Mouse (Mus musculus): Measurements from ENCODE around the gene F5. TPM values are rescaled to one million over a fixed set of nuclear protein-coding genes. Genes with fewer than 3 reads are reported as not detected.

F5 gene
- total and polyA plus RNA-seq, 3 experiments, result under 0.01 to 0.19 TPM; not detected in 1

DNA sequence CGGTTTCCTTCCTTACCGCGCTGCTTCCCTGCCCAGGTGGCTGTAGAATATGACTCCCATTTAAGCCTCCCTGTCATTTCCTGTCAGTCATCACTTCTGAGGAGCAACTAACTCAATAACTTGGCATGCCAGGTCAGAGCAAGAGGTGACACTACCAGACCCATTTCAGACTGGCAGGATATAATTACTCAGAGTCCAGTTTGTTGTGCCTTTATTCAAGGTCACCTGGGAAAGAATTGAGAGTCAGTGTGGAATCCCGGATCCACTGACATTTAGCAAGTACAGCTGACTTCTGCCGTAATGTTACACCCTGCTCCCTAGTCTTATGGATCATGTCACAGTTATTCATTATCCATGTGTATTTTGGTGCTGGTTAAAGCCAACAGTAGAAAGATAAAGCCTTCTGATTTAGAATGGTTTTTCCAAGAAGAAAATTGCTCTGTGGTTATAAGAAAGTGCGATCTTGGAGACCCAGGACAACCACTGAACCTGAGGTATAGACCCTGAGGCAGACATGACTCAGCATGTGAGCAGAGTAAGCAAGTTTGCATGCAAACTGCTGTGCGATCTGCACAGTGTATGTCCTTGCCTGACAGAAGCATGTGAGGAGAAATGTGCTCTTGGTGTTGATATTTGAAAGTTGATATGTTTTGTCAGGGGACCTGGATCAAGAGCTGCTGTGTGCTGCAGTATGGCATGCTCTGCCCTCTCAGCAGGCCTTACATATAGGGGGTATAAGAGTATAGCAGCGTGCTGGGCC, 98.9 kb downstream of the F5 start:
- H3K9ac ChIP-seq (ENCODE audit: insufficient read depth, low read depth), result peak overlapping the region; percentile 58
- dilution Hi-C loops (cut with MboI; ENCODE audit: extremely low pct_ligation_motif_present, extremely low pct_unique_long_range_greater_than_20kb, low sequenced_read_pairs), result no loop called here
- H3K79me2 ChIP-seq (replicated peaks; ENCODE audit: control insufficient read depth, extremely low read depth, insufficient read depth, poor library complexity, severe bottlenecking), result peaks cover 45% of the 10 kb centered on the region
- H3K4me2 ChIP-seq (ENCODE audit: insufficient read depth, low read depth, poor library complexity, severe bottlenecking), result peak overlapping the region; percentile 60
- peaks cover 5 to 30% of the 10 kb centered on the region in 2 experiments for H3K4me1 ChIP-seq (ENCODE audit: control insufficient read depth in 1 of 2, insufficient read depth in 2 of 2)
- peak overlapping the region; percentile 74 to 99 (median 85) for H3K4me3 ChIP-seq (replicated peaks in 1 of 3; ENCODE audit: low read depth in 2 of 3, low read length in 2 of 3, poor library complexity in 1 of 3)
- no peak overlapping the region for H3K27ac ChIP-seq (ENCODE audit: insufficient read depth, low read depth)
- no peaks in the 10 kb centered on the region for H3K27me3 ChIP-seq (replicated peaks)
- H3K9me3 ChIP-seq (replicated peaks; ENCODE audit: low read length), result no peaks in the 10 kb centered on the region
- peaks cover 0 to 16% of the 10 kb centered on the region in 2 experiments for H3K36me3 ChIP-seq (replicated peaks in 1 of 2; ENCODE audit: control insufficient read depth in 1 of 2, insufficient read depth in 1 of 2, low read length in 1 of 2)
- no peak for DNase-seq (ENCODE audit: extremely low read depth)
- in situ Hi-C loops (cut with MboI; ENCODE audit: low pct_ligation_motif_present, low pct_unique_long_range_greater_than_20kb, low sequenced_read_pairs), result no loop called here
- TF ChIP-seq MXI1 (IDR thresholded peaks at IDR 0.05; ENCODE audit: low read depth, low read length) (0 out of 2 replicates have a peak, but pooled peaks have one; percentile 61), USF2 (conservative IDR thresholded peaks at IDR 0.05; ENCODE audit: low read depth, low read length) (no peak), MAFK (IDR thresholded peaks at IDR 0.05; ENCODE audit: insufficient replicate concordance, low read length) (peak; percentile 78; the same call in 1 of the 2 replicates)

DNA sequence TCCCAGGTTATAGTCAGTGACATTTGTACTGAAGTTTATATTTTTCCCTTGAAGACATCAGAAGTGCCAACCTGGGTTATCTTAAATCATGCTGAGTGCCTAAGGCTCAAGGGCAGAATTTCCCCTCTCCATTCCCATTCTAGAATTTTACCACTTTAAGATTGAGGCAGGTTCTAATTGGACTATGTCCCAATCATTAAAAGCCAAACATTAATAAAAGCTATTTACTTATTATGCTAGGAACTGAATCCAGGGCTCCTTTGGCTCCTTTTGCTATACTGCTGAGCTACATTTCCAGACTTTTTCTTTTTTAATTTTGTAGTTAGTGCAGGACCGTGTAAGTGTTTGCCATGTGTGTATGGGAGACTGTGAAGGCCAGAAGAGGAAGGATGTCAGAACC, 99.8 kb downstream of the F5 start:
- peaks cover 0 to 21% of the 10 kb centered on the region in 2 experiments for H3K36me3 ChIP-seq (replicated peaks in 1 of 2; ENCODE audit: control insufficient read depth in 1 of 2, insufficient read depth in 1 of 2, low read length in 1 of 2)
- in situ Hi-C loops (cut with MboI; ENCODE audit: low pct_ligation_motif_present, low pct_unique_long_range_greater_than_20kb, low sequenced_read_pairs), result no loop called here
- H3K4me2 ChIP-seq (ENCODE audit: insufficient read depth, low read depth, poor library complexity, severe bottlenecking), result peak overlapping the region; percentile 60; the same call in 1 of the 2 replicates
- no peak overlapping the region for H3K9ac ChIP-seq (ENCODE audit: insufficient read depth, low read depth)
- H3K4me3 ChIP-seq (replicated peaks in 1 of 3; ENCODE audit: low read depth in 2 of 3, low read length in 2 of 3, poor library complexity in 1 of 3), result no peak overlapping the region
- DNase-seq (ENCODE audit: extremely low read depth), result no peak
- H3K79me2 ChIP-seq (replicated peaks; ENCODE audit: control insufficient read depth, extremely low read depth, insufficient read depth, poor library complexity, severe bottlenecking), result peaks cover 45% of the 10 kb centered on the region
- no peaks in the 10 kb centered on the region for H3K9me3 ChIP-seq (replicated peaks; ENCODE audit: low read length)
- peaks cover 5 to 30% of the 10 kb centered on the region in 2 experiments for H3K4me1 ChIP-seq (ENCODE audit: control insufficient read depth in 1 of 2, insufficient read depth in 2 of 2)
- H3K27me3 ChIP-seq (replicated peaks), result no peaks in the 10 kb centered on the region
- dilution Hi-C loops (cut with MboI; ENCODE audit: extremely low pct_ligation_motif_present, extremely low pct_unique_long_range_greater_than_20kb, low sequenced_read_pairs), result no loop called here
- TF ChIP-seq E2F4 (IDR thresholded peaks at IDR 0.05; ENCODE audit: insufficient replicate concordance, low read depth, low read length), result no peak
- no peak overlapping the region for H3K27ac ChIP-seq (ENCODE audit: insufficient read depth, low read depth)

DNA sequence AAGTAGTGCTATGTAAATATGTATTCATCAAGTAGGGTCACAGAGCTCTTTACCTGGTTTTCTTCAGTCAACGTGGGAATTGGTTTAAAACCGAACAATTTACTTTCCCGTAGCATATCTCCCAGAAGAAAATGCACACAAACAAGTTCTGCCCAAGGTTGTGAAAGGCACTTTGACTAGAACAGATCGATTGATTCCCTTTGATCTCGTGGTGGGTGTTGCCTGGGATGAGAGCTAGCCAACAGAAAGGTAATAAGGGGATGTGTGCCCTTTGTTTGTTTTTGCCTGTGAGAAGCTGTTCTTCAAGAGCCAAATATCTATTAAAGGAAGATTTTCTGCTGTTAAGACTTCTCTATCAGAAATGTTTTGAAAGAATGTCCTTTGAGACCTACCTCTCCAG, 100.9 kb downstream of the F5 start:
- TF ChIP-seq ZMIZ1 (IDR thresholded peaks at IDR 0.05; ENCODE audit: low read depth, low read length) (no peak), ZC3H11A (IDR thresholded peaks at IDR 0.05; ENCODE audit: low read depth, low read length) (no peak), CHD1 (IDR thresholded peaks at IDR 0.05; ENCODE audit: low read depth, low read length) (no peak), CTCF (conservative IDR thresholded peaks at IDR 0.05 in 1 of 2, IDR thresholded peaks at IDR 0.05 in 1 of 2; ENCODE audit: low read depth in 2 of 2, low read length in 2 of 2) (no peak), NELFE (IDR thresholded peaks at IDR 0.05; ENCODE audit: low read depth, low read length) (no peak), IRF4 (IDR thresholded peaks at IDR 0.05; ENCODE audit: low read depth, low read length) (no peak), PAX5 (IDR thresholded peaks at IDR 0.05; ENCODE audit: low read length) (no peak), POLR2AphosphoS2 (IDR thresholded peaks at IDR 0.05; ENCODE audit: low read depth, low read length) (no peak), MAZ (IDR thresholded peaks at IDR 0.05; ENCODE audit: low read depth, low read length) (no peak), JUND (conservative IDR thresholded peaks at IDR 0.05; ENCODE audit: low read depth, low read length) (no peak), POLR2A (IDR thresholded peaks at IDR 0.05; ENCODE audit: low read depth, low read length) (no peak)
- in situ Hi-C loops (cut with MboI; ENCODE audit: low pct_ligation_motif_present, low pct_unique_long_range_greater_than_20kb, low sequenced_read_pairs), result no loop called here
- no peak overlapping the region for H3K4me2 ChIP-seq (ENCODE audit: insufficient read depth, low read depth, poor library complexity, severe bottlenecking)

More for the DNA sequence above, 100.9 kb downstream of the F5 start:
- Histone ChIP-seq H3K9me3 (replicated peaks; ENCODE audit: low read length) (no peaks in the 10 kb centered on the region), H3K9ac (ENCODE audit: insufficient read depth, low read depth) (no peak overlapping the region), H3K27ac (ENCODE audit: insufficient read depth, low read depth) (no peak overlapping the region), H3K79me2 (replicated peaks; ENCODE audit: control insufficient read depth, extremely low read depth, insufficient read depth, poor library complexity, severe bottlenecking) (peaks cover 45% of the 10 kb centered on the region), H3K4me3 (replicated peaks in 1 of 3; ENCODE audit: low read depth in 2 of 3, low read length in 2 of 3, poor library complexity in 1 of 3) (no peak overlapping the region), H3K27me3 (replicated peaks) (no peaks in the 10 kb centered on the region), H3K4me1 (ENCODE audit: control insufficient read depth in 1 of 2, insufficient read depth in 2 of 2) (peaks cover 5 to 27% of the 10 kb centered on the region in 2 experiments), H3K36me3 (replicated peaks in 1 of 2; ENCODE audit: control insufficient read depth in 1 of 2, insufficient read depth in 1 of 2, low read length in 1 of 2) (peaks cover 9 to 32% of the 10 kb centered on the region in 2 experiments)
- no peak for DNase-seq (ENCODE audit: extremely low read depth)
- dilution Hi-C loops (cut with MboI; ENCODE audit: extremely low pct_ligation_motif_present, extremely low pct_unique_long_range_greater_than_20kb, low sequenced_read_pairs), result no loop called here
